Mouse (Mus musculus) layer of hippocampus, adult 9-10 months (tissue): ENCODE measurements around the gene Pnpo.

Experiments
- DNase-seq: peaks from one replicate; pipeline ENCODE4 v3.0.0; 2022; ENCODE audit warnings: low spot score

Gene Pnpo

GRCm38 (mm10) chr11:96937549-96938425 lies 6.0 kb downstream of the Pnpo start:
- no peak for DNase-seq

- no peak for DNase-seq
Measured at GRCm38 (mm10) chr11:96935872-96936650, 7.7 kb downstream of the Pnpo start.

- no peak for DNase-seq
Measured at GRCm38 (mm10) chr11:96934921-96935356, 8.8 kb downstream of the Pnpo start.

DNA sequence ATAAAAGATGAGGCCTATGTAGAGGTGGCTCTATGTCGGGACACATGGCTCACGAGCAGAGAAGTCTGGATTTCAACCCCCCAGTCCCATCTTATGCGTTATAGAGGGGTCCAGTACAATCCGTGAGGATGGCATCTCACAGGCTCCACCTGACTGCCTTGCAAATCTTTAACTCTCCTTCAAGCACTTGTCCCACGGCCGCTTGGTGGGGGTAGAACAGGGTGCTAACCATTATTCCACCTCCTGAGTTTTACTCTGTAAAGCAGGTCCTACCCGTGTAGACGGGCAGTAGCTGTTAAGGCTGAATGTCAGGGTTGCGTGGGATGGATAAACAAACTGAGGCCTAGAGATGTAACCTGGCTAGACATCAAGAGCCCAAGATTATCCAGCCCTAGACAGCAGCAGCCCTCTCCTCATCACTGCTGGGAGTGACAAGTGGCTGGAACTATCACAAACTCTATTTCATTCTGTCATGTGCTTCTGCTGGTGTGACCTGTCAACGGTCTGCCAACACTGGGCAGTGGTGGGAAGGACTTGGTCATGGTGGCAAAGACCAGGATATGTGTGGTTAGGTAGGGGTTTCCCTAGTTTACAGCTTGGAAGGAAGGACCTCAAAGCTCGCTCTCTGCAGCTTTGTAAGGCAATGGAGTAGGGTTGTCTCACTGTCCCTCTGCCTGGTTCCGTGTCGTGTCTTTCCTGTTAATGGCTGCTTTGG lies 10.1 kb downstream of the Pnpo start:
- no peak for DNase-seq

DNA sequence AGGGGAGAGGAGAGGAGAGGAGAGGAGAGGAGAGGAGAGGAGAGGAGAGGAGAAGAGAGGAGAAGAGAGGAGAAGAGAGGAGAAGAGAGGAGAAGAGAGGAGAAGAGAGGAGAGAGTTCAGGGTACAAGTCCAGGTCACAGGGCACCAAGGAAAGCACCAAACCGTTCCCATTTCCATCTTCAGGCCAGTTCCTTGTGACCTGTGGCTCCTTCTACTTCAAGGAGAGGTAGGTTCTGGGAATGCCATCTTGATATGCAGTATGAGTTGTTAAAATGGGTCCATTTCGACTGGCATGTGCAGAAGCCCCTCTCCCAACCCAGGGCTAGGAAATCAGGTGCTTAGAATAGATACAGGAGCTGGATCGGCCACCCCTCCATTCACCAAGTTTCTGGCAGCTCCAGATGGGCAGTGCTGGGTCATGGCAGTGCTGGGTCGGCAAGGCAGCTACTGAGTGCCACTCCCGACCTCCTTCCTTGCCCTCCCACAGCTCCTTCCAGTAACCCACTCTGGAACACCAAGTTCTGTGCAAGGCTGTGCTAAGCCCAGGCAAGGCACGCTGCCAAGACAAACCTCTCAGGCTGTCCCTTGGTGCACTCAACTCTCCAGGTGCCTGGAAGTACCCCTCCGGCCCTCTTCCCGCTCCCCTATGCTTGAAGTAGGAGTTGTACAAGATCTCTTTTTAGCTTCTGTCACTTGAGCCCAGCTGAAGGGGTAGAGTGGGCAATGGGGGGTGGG lies 12.3 kb downstream of the Pnpo start:
- DNase-seq: no peak

DNA sequence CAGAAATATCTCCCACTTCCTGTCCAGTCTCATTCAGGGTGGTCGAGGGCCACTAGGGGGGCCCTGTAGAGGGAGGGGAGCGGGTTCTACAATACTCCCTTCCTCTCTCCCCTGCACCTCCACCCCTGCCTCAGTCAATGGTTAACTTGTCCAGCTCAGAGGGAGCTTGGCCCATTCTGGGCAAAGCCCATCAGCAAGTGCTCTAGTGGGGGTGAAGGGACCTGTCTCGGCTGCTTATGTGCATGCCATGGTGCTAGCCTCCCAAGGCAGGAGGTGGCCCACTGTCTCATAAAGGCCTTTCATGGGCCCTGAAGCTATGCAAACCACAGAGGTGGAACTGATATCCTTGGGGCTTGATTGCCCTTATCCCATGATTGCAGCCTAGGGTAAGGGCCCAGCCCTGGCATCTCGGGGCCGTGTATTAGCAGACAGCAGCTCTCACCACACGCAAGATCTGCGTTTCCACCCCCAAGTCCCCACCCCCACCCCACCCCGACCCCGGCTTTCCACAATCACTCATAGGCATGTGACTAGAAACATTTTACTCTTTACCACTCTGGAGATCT lies 13.9 kb downstream of the Pnpo start:
- no peak for DNase-seq

GRCm38 (mm10) chr11:96929096-96929765 lies 14.6 kb downstream of the Pnpo start:
- no peak for DNase-seq

GRCm38 (mm10) chr11:96928691-96929090 lies 15.1 kb downstream of the Pnpo start:
- no peak for DNase-seq

DNA sequence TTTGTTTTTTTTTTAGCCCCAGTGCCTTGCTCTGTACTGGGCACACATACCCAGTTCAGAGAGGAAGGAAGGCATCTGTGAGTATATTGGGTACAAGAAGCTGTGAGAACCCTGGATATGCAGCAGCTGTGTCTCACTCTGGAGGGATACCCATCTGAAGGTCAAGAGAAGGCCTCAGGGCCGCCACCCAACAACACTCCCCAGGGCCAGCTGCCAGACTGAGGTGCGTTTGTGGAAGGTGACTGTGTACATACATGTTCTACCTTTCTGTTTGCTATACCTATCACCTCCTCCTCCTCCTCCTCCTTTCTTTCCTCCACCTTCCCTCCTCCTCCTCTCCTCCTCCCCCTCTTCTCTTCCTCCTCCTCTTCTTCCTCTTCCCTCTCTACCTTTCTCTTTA lies 15.7 kb downstream of the Pnpo start, which contains the start of gene Prr15l:
TSS of gene Prr15l (plus strand) at position 17 of the 400 bp plus-strand sequence.
- no peak for DNase-seq

DNA sequence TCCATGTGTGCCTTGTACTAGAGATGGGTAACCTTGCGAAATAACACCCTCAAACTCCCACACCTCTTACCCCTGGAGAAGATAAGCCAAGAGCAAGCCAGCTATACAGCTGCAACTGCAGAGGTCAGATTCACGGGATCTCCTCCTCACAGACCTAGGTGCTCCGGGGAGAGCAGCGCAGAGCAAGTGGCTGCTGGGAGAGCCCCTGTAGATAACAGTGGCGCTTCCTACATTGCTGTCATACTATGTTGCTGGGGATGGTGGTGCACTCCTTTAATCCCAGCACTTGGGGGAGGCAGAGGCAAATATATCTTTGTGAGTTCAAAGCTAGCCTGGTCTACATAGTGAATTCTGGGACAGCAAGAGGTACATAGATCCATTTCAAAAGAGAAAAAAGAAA lies 17.2 kb downstream of the Pnpo start:
- DNase-seq: no peak

- no peak for DNase-seq
Measured at GRCm38 (mm10) chr11:96925469-96926148, 18.2 kb downstream of the Pnpo start.

- no peak for DNase-seq
Measured at GRCm38 (mm10) chr11:96924861-96925260, 18.9 kb downstream of the Pnpo start.

DNA sequence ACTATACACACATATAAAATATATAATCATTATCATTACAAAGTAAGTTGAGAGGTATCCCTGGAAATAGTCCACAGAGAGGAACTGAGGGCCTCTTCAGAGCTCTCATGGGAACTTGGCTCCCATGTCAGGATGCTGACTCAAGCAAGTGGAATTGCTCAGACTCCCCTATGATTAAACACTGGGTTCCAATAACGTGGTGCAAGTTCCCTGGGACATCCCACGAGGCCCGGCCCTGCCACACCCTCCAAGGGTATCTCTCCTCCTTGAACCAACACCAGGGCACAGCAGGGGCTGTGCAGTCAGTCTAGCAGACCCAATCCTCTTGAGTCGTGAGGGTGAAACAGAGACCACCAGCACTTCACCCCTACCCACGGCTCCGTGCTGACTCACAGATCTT lies 24.8 kb downstream of the Pnpo start:
- DNase-seq: no peak

GRCm38 (mm10) chr11:96917415-96917814 lies 26.4 kb downstream of the Pnpo start:
- no peak for DNase-seq

- no peak for DNase-seq
Measured at GRCm38 (mm10) chr11:96916885-96917396, 26.8 kb downstream of the Pnpo start.

GRCm38 (mm10) chr11:96916044-96916884 lies 27.5 kb downstream of the Pnpo start, which contains the start of gene Cdk5rap3:
Gene Cdk5rap3, minus strand, starts transcription at chr11:96916496.
- DNase-seq: peak; percentile 99

DNA sequence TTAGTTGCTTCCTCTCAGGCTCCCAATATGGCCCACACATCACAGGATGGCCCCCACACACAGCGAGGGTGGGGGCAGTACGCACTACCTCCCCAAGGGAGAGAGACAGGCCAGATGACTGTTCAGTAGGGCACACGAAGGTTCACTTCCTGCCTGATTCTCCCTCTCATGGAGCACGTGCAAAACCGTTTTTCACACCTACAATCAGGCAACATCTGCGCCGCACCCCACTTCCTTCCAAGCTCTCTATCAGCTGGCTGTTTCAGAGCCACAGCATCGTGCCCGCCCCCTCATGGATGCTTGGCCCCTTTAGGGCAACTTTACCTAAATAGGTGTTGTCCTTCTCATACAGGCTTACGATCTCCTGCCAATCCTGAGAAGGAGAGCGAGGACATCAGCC lies 31.1 kb downstream of the Pnpo start:
- DNase-seq: no peak

- DNase-seq: peak; percentile 80
Measured at GRCm38 (mm10) chr11:96910003-96910402, 33.8 kb downstream of the Pnpo start.

DNA sequence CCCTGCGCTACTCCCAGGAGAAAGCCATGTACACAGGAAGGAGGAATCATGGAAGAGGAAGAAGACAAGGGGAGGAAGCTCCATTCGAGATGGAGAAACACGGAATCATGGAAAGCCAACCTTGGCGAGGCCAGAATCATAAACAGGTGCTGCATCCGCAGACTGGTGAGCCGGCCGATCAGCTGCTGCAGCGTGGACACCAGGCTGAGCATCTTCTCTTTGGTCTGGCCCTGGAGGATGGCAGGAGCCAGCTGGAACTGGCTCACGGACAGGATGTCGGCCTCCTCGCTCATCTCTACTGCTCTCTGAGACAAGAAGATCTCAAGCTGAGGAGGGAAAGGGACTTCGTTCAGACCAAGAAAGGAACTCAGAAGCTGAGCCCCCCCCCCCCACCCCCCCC lies 35.2 kb downstream of the Pnpo start:
- no peak for DNase-seq
